9 mouse cellular contexts compared by ENCODE assay signal in the genomic region with DNA sequence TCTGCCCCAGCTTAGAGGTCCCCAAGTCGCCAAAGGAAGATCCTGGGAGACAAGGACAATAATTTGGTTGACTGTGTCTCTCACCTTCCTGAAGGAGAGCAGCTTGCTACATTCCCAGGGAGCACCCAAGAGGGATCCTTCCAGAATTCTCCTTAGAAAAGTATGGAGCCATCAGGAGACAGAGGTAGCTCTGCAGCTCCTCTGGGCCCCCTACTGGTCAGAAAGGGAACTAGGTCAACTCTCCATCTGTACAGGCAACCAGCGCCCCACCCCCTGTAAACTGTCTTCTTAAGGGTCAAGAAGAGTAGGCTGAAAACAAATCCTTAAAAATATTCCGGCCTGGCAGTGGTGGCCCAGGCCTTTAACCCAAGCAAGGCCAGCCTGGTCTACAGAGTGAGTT. TPM values are rescaled to one million over a fixed set of nuclear protein-coding genes. Genes with fewer than 3 reads are reported as not detected.
DNase-seq lines count a peak whose midpoint lies in the region; ATAC-seq and TF ChIP-seq lines count a peak whose summit lies in the region.
"Had no signal": no experiment of that assay in that cellular context is flagged by ENCODE, and none has a peak within 500 bp of the region (broad histone marks: within the 10 kb centered on the region; RNA-seq: fewer than 3 reads in every experiment).

No protein-coding gene starts in this region.

- peak; percentile 40 to 67 for DNase-seq in urinary bladder, postnatal 36 days (ENCODE audit: low spot score in 2 of 2)
- DNase-seq in urinary bladder, postnatal 10 days (ENCODE audit: low spot score) = no peak
- peak; percentile 70 to 87 for DNase-seq in adrenal gland, postnatal 36 days
- peak; percentile 85 for DNase-seq in embryonic facial prominence, embryonic 11.5 days (ENCODE audit: low spot score)
- DNase-seq in heart, postnatal 36 days = peak; percentile 69 to 73
- DNase-seq in liver, adult 2 months (ENCODE audit: extremely low read depth, low read depth, low spot score) = peak; percentile 56

- intact Hi-C loops in heart, postnatal 36 days (cut with DNase I) = loop anchor here (2.0 kb wide), 2 partner anchors 68 to 150 kb away; a partner anchor contains a TSS

- no peaks in the 10 kb centered on the region for H3K36me3 ChIP-seq in embryonic facial prominence, embryonic 11.5 days (replicated peaks; ENCODE audit: control insufficient read depth, insufficient read depth, low read depth, low read length)
- H3K36me3 ChIP-seq in liver, adult 2 months (ENCODE audit: control insufficient read depth, insufficient read depth, low read length) = peaks cover 23% of the 10 kb centered on the region

- 22% methylated on average over 3 of the region's 3 CpGs for WGBS in embryonic facial prominence, embryonic 11.5 days
- WGBS in liver, adult 2 months = 35% methylated on average over 3 of the region's 3 CpGs

- peak; percentile 74 for TF ChIP-seq CTCF in liver, adult 2 months (IDR thresholded peaks at IDR 0.05; ENCODE audit: low read depth, low read length)

- no peak overlapping the region for H3K4me3 ChIP-seq in embryonic facial prominence, embryonic 11.5 days (ENCODE audit: low read depth, low read length)
- H3K4me3 ChIP-seq in liver, adult 2 months (ENCODE audit: insufficient read depth, low read depth, low read length) = no peak overlapping the region
- H3K4me3 ChIP-seq: heart, embryonic 15.5 days had no signal

- TF ChIP-seq POLR2A in liver, adult 2 months (IDR thresholded peaks at IDR 0.05; ENCODE audit: extremely low read depth, insufficient read depth, low read length) = no peak

- H3K4me2 ChIP-seq in embryonic facial prominence, embryonic 11.5 days (ENCODE audit: low read depth, low read length) = no peak overlapping the region
- H3K4me2 ChIP-seq: heart, embryonic 15.5 days had no signal

- ATAC-seq in embryonic facial prominence, embryonic 11.5 days (replicated peaks; ENCODE audit: insufficient number of reproducible peaks, low FRiP score, low TSS enrichment, low read depth) = no peak
- peak; percentile 31; the same call in 1 of the 2 replicates for ATAC-seq in neutrophil, adult 5-6 weeks (ENCODE audit: extremely low read depth, insufficient number of reproducible peaks, low FRiP score, poor library complexity, severe bottlenecking)
- no peak for ATAC-seq in inflammation-experienced regulatory T-cells, adult 6 months

- no peaks in the 10 kb centered on the region for H3K27me3 ChIP-seq in embryonic facial prominence, embryonic 11.5 days (ENCODE audit: control insufficient read depth, insufficient read depth, low read length)
- no peaks in the 10 kb centered on the region for H3K27me3 ChIP-seq in liver, adult 2 months (ENCODE audit: control insufficient read depth, insufficient read depth, low read length)
- H3K27me3 ChIP-seq: heart, embryonic 15.5 days had no signal

- no peaks in the 10 kb centered on the region for H3K79me2 ChIP-seq in liver, adult 2 months (ENCODE audit: control insufficient read depth, insufficient read depth, low read length)

- no peak overlapping the region for H3K9ac ChIP-seq in embryonic facial prominence, embryonic 11.5 days (replicated peaks; ENCODE audit: low read length)
- H3K9ac ChIP-seq in liver, adult 2 months (ENCODE audit: low read depth, low read length) = no peak overlapping the region
- H3K9ac ChIP-seq: heart, embryonic 15.5 days had no signal

- H3K4me1 ChIP-seq in embryonic facial prominence, embryonic 11.5 days (ENCODE audit: control insufficient read depth, insufficient read depth, low read length) = 0 out of 2 replicates have a peak, but pooled peaks cover 4% of the 10 kb centered on the region
- peaks cover 7% of the 10 kb centered on the region; the same call in 1 of the 2 replicates for H3K4me1 ChIP-seq in liver, adult 2 months (ENCODE audit: control insufficient read depth, insufficient read depth, low read length)

- H3K27ac ChIP-seq in embryonic facial prominence, embryonic 11.5 days (replicated peaks; ENCODE audit: low read depth, low read length) = no peak overlapping the region
- no peak overlapping the region for H3K27ac ChIP-seq in liver, adult 2 months (replicated peaks; ENCODE audit: insufficient read depth, low read depth, low read length)
- H3K27ac ChIP-seq: heart, embryonic 15.5 days had no signal

- H3K9me3 ChIP-seq in embryonic facial prominence, embryonic 11.5 days (replicated peaks; ENCODE audit: control insufficient read depth, low read length) = no peaks in the 10 kb centered on the region
- H3K9me3 ChIP-seq: heart, embryonic 15.5 days had no signal

RNA-seq across cellular contexts. Expression of a gene that starts 7.0 kb away (rescaled TPM):
- total RNA-seq in adrenal gland, postnatal 36 days (2021) = 1 to 10 TPM; 4.8 to 6.2 TPM
- 0.10 and 0.53 TPM in 2 replicates for polyA plus RNA-seq in embryonic facial prominence, embryonic 11.5 days (2014; fragmentation: Nextera tagmentation; extraction: Ambion mirVana)
- total RNA-seq in heart, postnatal 36 days (2021) = under 1 TPM; 0.14 to 0.75 TPM
- total RNA-seq in liver, adult 2 months (2014; rRNA removed) = 0.07 TPM in 1 of 2 replicates, not detected in the other
- 0.07 and 0.20 TPM in 2 replicates for polyA plus RNA-seq in liver, adult 2 months (2012; rRNA removed)
- total RNA-seq in neutrophil, adult 5-6 weeks (2017) = 0.47 and 0.61 TPM in 2 replicates
- polyA plus RNA-seq in inflammation-experienced regulatory T-cells, adult 6 months (2017; shearing (Covaris generic)) = not detected

RNA-seq across cellular contexts. Expression of a gene that starts 11.3 kb away (rescaled TPM):
- total RNA-seq in adrenal gland, postnatal 36 days (2021) = 1 to 10 TPM; 1.9 to 7.8 TPM
- polyA plus RNA-seq in embryonic facial prominence, embryonic 11.5 days (2014; fragmentation: Nextera tagmentation; extraction: Ambion mirVana) = 2.8 and 5.2 TPM in 2 replicates
- 1 to 10 TPM; 1.2 to 1.7 TPM for total RNA-seq in heart, postnatal 36 days (2021)
- 0.65 and 1.6 TPM in 2 replicates for total RNA-seq in liver, adult 2 months (2014; rRNA removed)
- 13.0 and 22.7 TPM in 2 replicates for polyA plus RNA-seq in liver, adult 2 months (2012; rRNA removed)
- total RNA-seq in neutrophil, adult 5-6 weeks (2017) = 109 and 156 TPM in 2 replicates
- 10 to 100 TPM; 18.2 to 49.8 (median 44.0) TPM for polyA plus RNA-seq in inflammation-experienced regulatory T-cells, adult 6 months (2017; shearing (Covaris generic))

RNA-seq across cellular contexts. Expression of a gene that starts 23.5 kb away (rescaled TPM):
- total RNA-seq in adrenal gland, postnatal 36 days (2021) = 1 to 10 TPM; 7.9 to 9.6 TPM
- polyA plus RNA-seq in embryonic facial prominence, embryonic 11.5 days (2014; fragmentation: Nextera tagmentation; extraction: Ambion mirVana) = 3.7 and 4.8 TPM in 2 replicates
- 1 to 10 TPM; 3.9 to 4.9 TPM for total RNA-seq in heart, postnatal 36 days (2021)
- total RNA-seq in liver, adult 2 months (2014; rRNA removed) = 0.74 and 1.5 TPM in 2 replicates
- 4.3 and 5.6 TPM in 2 replicates for polyA plus RNA-seq in liver, adult 2 months (2012; rRNA removed)
- 41.0 and 44.6 TPM in 2 replicates for total RNA-seq in neutrophil, adult 5-6 weeks (2017)
- 10 to 100 TPM in 2 of 3 experiments, 1 to 10 TPM in 1; 8.6 to 14.1 (median 13.3) TPM for polyA plus RNA-seq in inflammation-experienced regulatory T-cells, adult 6 months (2017; shearing (Covaris generic))

RNA-seq across cellular contexts. Expression of a gene that starts 23.6 kb away (rescaled TPM):
- 10 to 100 TPM; 23.5 to 36.1 TPM for total RNA-seq in adrenal gland, postnatal 36 days (2021)
- polyA plus RNA-seq in embryonic facial prominence, embryonic 11.5 days (2014; fragmentation: Nextera tagmentation; extraction: Ambion mirVana) = 28.4 and 30.0 TPM in 2 replicates
- 10 to 100 TPM; 18.4 to 20.5 TPM for total RNA-seq in heart, postnatal 36 days (2021)
- 0.74 and 1.1 TPM in 2 replicates for total RNA-seq in liver, adult 2 months (2014; rRNA removed)
- polyA plus RNA-seq in liver, adult 2 months (2012; rRNA removed) = 10.7 and 15.0 TPM in 2 replicates
- 119 and 123 TPM in 2 replicates for total RNA-seq in neutrophil, adult 5-6 weeks (2017)
- polyA plus RNA-seq in inflammation-experienced regulatory T-cells, adult 6 months (2017; shearing (Covaris generic)) = 10 to 100 TPM; 57.9 to 66.2 (median 65.6) TPM

RNA-seq across cellular contexts. Expression of a gene that starts 23.7 kb away (rescaled TPM):
- 1 to 10 TPM in 1 of 2 experiments, under 1 TPM in 1; 0.93 to 1.7 TPM for total RNA-seq in adrenal gland, postnatal 36 days (2021)
- 0.13 TPM in 1 of 2 replicates, not detected in the other for polyA plus RNA-seq in embryonic facial prominence, embryonic 11.5 days (2014; fragmentation: Nextera tagmentation; extraction: Ambion mirVana)
- under 1 TPM; 0.16 to 0.31 TPM for total RNA-seq in heart, postnatal 36 days (2021)
- 0.07 TPM in 1 of 2 replicates, not detected in the other for total RNA-seq in liver, adult 2 months (2014; rRNA removed)
- 0.05 and 0.06 TPM in 2 replicates for polyA plus RNA-seq in liver, adult 2 months (2012; rRNA removed)
- total RNA-seq in neutrophil, adult 5-6 weeks (2017) = 0.61 and 0.70 TPM in 2 replicates
- polyA plus RNA-seq in inflammation-experienced regulatory T-cells, adult 6 months (2017; shearing (Covaris generic)) = under 1 TPM in 2 of 3 experiments, not detected in 1; 0.33 to 0.67 TPM

Comparison
In these comparisons a context has a peak if more than half of its experiments do, and no peak if none do; other contexts are left out.
1. RNA of a gene that starts 11.3 kb away (total RNA-seq): 109 to 156 TPM in neutrophil, adult 5-6 weeks; 1.9 to 7.8 TPM in adrenal gland, postnatal 36 days, 1.2 to 1.7 TPM in heart, postnatal 36 days and 0.65 to 1.6 TPM in liver, adult 2 months; every median in the first group is over 10 times any median in the second.